Mouse (Mus musculus) spleen, adult 2 months (tissue): Measurements from ENCODE around the gene Cdh4.

Experiments used
- CTCF ChIP-seq: fragments of 200-500 bp; IDR thresholded peaks from 2 replicates; pipeline ENCODE4 v1.5.1; 2011; ENCODE audit warnings: mild to moderate bottlenecking, inconsistent platforms; ENCODE audit not compliant: insufficient read depth, insufficient read length, insufficient replicate concordance; ENCODE audit errors: extremely low read depth
- POLR2A ChIP-seq: fragments of 200-500 bp; IDR thresholded peaks from 2 replicates; pipeline ENCODE4 v1.6.1; 2011; ENCODE audit warnings: low read depth, low read length, inconsistent platforms

DNA sequence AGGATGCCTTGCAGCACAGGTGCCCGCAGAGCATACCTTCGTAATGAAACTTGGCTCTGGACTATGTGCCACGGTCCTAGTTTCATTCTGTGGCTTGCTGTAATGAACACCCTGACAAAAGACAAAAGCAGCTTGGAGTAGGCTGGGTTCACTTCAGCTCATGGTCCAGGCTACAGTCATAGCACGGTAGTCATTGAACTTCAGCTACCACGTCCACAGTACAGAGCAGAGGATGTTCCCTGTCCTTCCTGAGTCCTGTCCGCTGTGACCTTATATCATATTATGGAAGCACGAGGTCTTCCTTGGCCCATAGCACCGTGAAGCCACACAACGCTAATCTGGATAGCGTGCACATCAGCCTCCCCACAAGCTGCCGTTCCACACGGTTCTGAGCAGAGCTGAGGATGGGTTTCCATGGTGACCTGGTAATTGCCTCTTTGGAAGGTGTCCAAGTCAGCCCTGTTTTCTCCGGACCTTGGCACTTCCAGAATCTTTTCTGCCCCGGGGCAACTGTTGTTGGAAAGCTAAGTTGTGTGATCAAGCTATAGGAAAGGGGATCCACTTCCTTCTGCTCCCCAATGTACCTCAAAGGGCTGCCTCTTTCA is 42.5 kb upstream of the Cdh4 start:
- TF ChIP-seq POLR2A (no peak), CTCF (no peak)
